21 mouse cellular contexts compared by ENCODE assay signal in genomic region chr8:61575096-61575653, GRCm38 (mm10).
A peak's percentile ranks its signal among the peaks of the same experiment; 100 is the strongest.
DNase-seq lines count a peak whose midpoint lies in the region; ATAC-seq and TF ChIP-seq lines count a peak whose summit lies in the region.
"Had no signal": no experiment of that assay in that cellular context is flagged by ENCODE, and none has a peak within 500 bp of the region (broad histone marks: within the 10 kb centered on the region; RNA-seq: fewer than 3 reads in every experiment).

No protein-coding gene starts in this region.

- TF ChIP-seq CTCF in liver, adult 2 months (IDR thresholded peaks at IDR 0.05; ENCODE audit: low read depth, low read length), result no peak

- H3K9me3 ChIP-seq in heart, embryonic 15.5 days (replicated peaks), result no peaks in the 10 kb centered on the region
- no peaks in the 10 kb centered on the region for H3K9me3 ChIP-seq in liver, embryonic 12.5 days (replicated peaks)
- H3K9me3 ChIP-seq in embryonic facial prominence, embryonic 14.5 days (ENCODE audit: control insufficient read depth, low read length), result no peaks in the 10 kb centered on the region
- H3K9me3 ChIP-seq: embryonic facial prominence, embryonic 12.5 days; hindbrain, embryonic 13.5 days; limb, embryonic 10.5 days; lung, embryonic 15.5 days; midbrain, embryonic 12.5 days; neural tube, embryonic 12.5 days had no signal

- TF ChIP-seq POLR2A in liver, adult 2 months (IDR thresholded peaks at IDR 0.05; ENCODE audit: extremely low read depth, insufficient read depth, low read length), result no peak

- no peaks in the 10 kb centered on the region for H3K36me3 ChIP-seq in heart, embryonic 15.5 days
- H3K36me3 ChIP-seq in liver, adult 2 months (ENCODE audit: control insufficient read depth, insufficient read depth, low read length), result peaks cover 9% of the 10 kb centered on the region; the same call in 1 of the 2 replicates
- no peaks in the 10 kb centered on the region for H3K36me3 ChIP-seq in liver, embryonic 12.5 days
- H3K36me3 ChIP-seq in embryonic facial prominence, embryonic 14.5 days (ENCODE audit: control insufficient read depth, insufficient read depth, low read length), result 0 out of 2 replicates have a peak, but pooled peaks cover 6% of the 10 kb centered on the region
- H3K36me3 ChIP-seq: hindbrain, embryonic 13.5 days; neural tube, embryonic 12.5 days had no signal

- 33% methylated on average over 4 of the region's 4 CpGs for WGBS in heart, embryonic 15.5 days
- WGBS in liver, adult 2 months, result 27% methylated on average over 4 of the region's 4 CpGs
- WGBS in liver, embryonic 12.5 days (ENCODE audit: insufficient replicate concordance), result 38% methylated on average over 4 of the region's 4 CpGs
- 37% methylated on average over 4 of the region's 4 CpGs for WGBS in embryonic facial prominence, embryonic 14.5 days

- H3K27me3 ChIP-seq in heart, embryonic 15.5 days, result no peaks in the 10 kb centered on the region
- H3K27me3 ChIP-seq in liver, adult 2 months (ENCODE audit: control insufficient read depth, insufficient read depth, low read length), result no peaks in the 10 kb centered on the region
- no peaks in the 10 kb centered on the region for H3K27me3 ChIP-seq in liver, embryonic 12.5 days (replicated peaks)
- no peaks in the 10 kb centered on the region for H3K27me3 ChIP-seq in embryonic facial prominence, embryonic 14.5 days (replicated peaks; ENCODE audit: control insufficient read depth, insufficient read depth, low read length)
- H3K27me3 ChIP-seq: embryonic facial prominence, embryonic 12.5 days; hindbrain, embryonic 13.5 days; lung, embryonic 15.5 days; midbrain, embryonic 12.5 days; neural tube, embryonic 12.5 days had no signal

- no peak overlapping the region for H3K4me2 ChIP-seq in heart, embryonic 15.5 days
- no peak overlapping the region for H3K4me2 ChIP-seq in liver, embryonic 12.5 days
- H3K4me2 ChIP-seq in embryonic facial prominence, embryonic 14.5 days (ENCODE audit: low read depth, low read length), result no peak overlapping the region
- H3K4me2 ChIP-seq: embryonic facial prominence, embryonic 12.5 days; hindbrain, embryonic 13.5 days; liver, embryonic 11.5 days; lung, embryonic 15.5 days; midbrain, embryonic 12.5 days; neural tube, embryonic 12.5 days had no signal

- peak overlapping the region; percentile 26 for H3K27ac ChIP-seq in heart, embryonic 15.5 days
- peak overlapping the region; percentile 2; the same call in 1 of the 2 replicates for H3K27ac ChIP-seq in liver, adult 2 months (replicated peaks; ENCODE audit: insufficient read depth, low read depth, low read length)
- H3K27ac ChIP-seq in liver, embryonic 12.5 days, result no peak overlapping the region
- H3K27ac ChIP-seq in embryonic facial prominence, embryonic 14.5 days (replicated peaks; ENCODE audit: low read depth, low read length), result 0 out of 2 replicates have a peak overlapping the region, but pooled peaks have one; percentile 15
- H3K27ac ChIP-seq: embryonic facial prominence, embryonic 12.5 days; hindbrain, embryonic 13.5 days; left cerebral cortex, adult 2 months; limb, embryonic 10.5 days; midbrain, embryonic 12.5 days; neural tube, embryonic 12.5 days had no signal

- H3K4me1 ChIP-seq in heart, embryonic 15.5 days (replicated peaks), result peaks cover 55% of the 10 kb centered on the region
- H3K4me1 ChIP-seq in liver, adult 2 months (ENCODE audit: control insufficient read depth, insufficient read depth, low read length), result peaks cover 40% of the 10 kb centered on the region
- no peaks in the 10 kb centered on the region; the same call in 1 of the 2 replicates for H3K4me1 ChIP-seq in liver, embryonic 12.5 days
- peaks cover 26% of the 10 kb centered on the region for H3K4me1 ChIP-seq in embryonic facial prominence, embryonic 14.5 days (ENCODE audit: control insufficient read depth, insufficient read depth, low read length)
- H3K4me1 ChIP-seq: midbrain, embryonic 12.5 days; neural tube, embryonic 12.5 days had no signal

- peaks cover 27% of the 10 kb centered on the region; the same call in 1 of the 2 replicates for H3K79me2 ChIP-seq in liver, adult 2 months (ENCODE audit: control insufficient read depth, insufficient read depth, low read length)

- DNase-seq in heart, adult 9 months (ENCODE audit: low spot score in 2 of 2), result no peak
- no peak for DNase-seq in liver, adult 2 months (ENCODE audit: extremely low read depth, low read depth, low spot score)
- DNase-seq in embryonic facial prominence, embryonic 14.5 days (ENCODE audit: low spot score), result no peak
- DNase-seq in skeletal muscle tissue, adult 2 months (ENCODE audit: low read depth, low spot score), result peak; percentile 28
- DNase-seq: adrenal gland, postnatal 14 days; cerebellum, adult 9-11 months; gastrocnemius, postnatal 10 days; kidney, postnatal 10 days; layer of hippocampus, adult 9-11 months; thymus, postnatal 36 days had no signal

- H3K4me3 ChIP-seq in heart, embryonic 15.5 days, result no peak overlapping the region
- H3K4me3 ChIP-seq in liver, adult 2 months (ENCODE audit: insufficient read depth, low read depth, low read length), result no peak overlapping the region
- no peak overlapping the region for H3K4me3 ChIP-seq in liver, embryonic 12.5 days
- H3K4me3 ChIP-seq in embryonic facial prominence, embryonic 14.5 days (ENCODE audit: low read depth, low read length), result no peak overlapping the region
- H3K4me3 ChIP-seq: embryonic facial prominence, embryonic 12.5 days; hindbrain, embryonic 13.5 days; left cerebral cortex, adult 2 months; limb, embryonic 10.5 days; lung, embryonic 15.5 days; midbrain, embryonic 12.5 days; neural tube, embryonic 12.5 days had no signal

- ATAC-seq in heart, embryonic 15.5 days (replicated peaks; ENCODE audit: insufficient number of reproducible peaks, insufficient read depth, low FRiP score, low read depth), result no peak
- ATAC-seq in liver, embryonic 12.5 days, result no peak
- peak; percentile 58; the same call in 1 of the 2 replicates for ATAC-seq in embryonic facial prominence, embryonic 14.5 days (ENCODE audit: low read depth)
- no peak for ATAC-seq in inflammation-experienced regulatory T-cells, adult 6 months

- H3K9ac ChIP-seq in heart, embryonic 15.5 days, result no peak overlapping the region
- H3K9ac ChIP-seq in liver, adult 2 months (ENCODE audit: low read depth, low read length), result no peak overlapping the region
- no peak overlapping the region for H3K9ac ChIP-seq in liver, embryonic 12.5 days
- H3K9ac ChIP-seq in embryonic facial prominence, embryonic 14.5 days (ENCODE audit: low read depth, low read length), result no peak overlapping the region
- H3K9ac ChIP-seq: embryonic facial prominence, embryonic 12.5 days; hindbrain, embryonic 13.5 days; lung, embryonic 15.5 days; midbrain, embryonic 12.5 days; neural tube, embryonic 12.5 days had no signal
